Mouse (Mus musculus) limb, embryonic 14.5 days (tissue): Measurements from ENCODE around the gene Exoc6b. TPM values are rescaled to one million over a fixed set of nuclear protein-coding genes. Genes with fewer than 3 reads are reported as not detected.
A peak's percentile ranks its signal among the peaks of the same experiment; 100 is the strongest.

Experiments
- ATAC-seq: fragments of 200-750 bp; cut with Nextera tagmentation; 2 replicates; pipeline ENCODE4 v1.8.0; 2017; ENCODE audit warnings: low read depth, moderate number of reproducible peaks, moderate TSS enrichment; ENCODE audit not compliant: low FRiP score
- DNase-seq: peaks from one replicate; pipeline ENCODE4 v3.0.0-alpha.2; 2015; ENCODE audit warnings: low spot score
- H3K27ac ChIP-seq: fragments of 300-500 bp; sonication (generic); replicated peaks from 2 replicates; pipeline ENCODE4 v1.5.1; 2014; ENCODE audit warnings: low read depth, mild to moderate bottlenecking, low read length, moderate library complexity, mixed read lengths
- H3K27me3 ChIP-seq: fragments of 300-500 bp; sonication (generic); 2 replicates; pipeline ENCODE4 v1.6.1; 2014; ENCODE audit warnings: low read length, mixed read lengths; ENCODE audit not compliant: control insufficient read depth, insufficient read depth
- H3K36me3 ChIP-seq: fragments of 300-500 bp; sonication (generic); 2 replicates; pipeline ENCODE4 v1.6.1; 2014; ENCODE audit warnings: mild to moderate bottlenecking, low read length, moderate library complexity, mixed read lengths; ENCODE audit not compliant: control insufficient read depth, insufficient read depth
- H3K4me1 ChIP-seq: fragments of 300-500 bp; sonication (generic); 2 replicates; pipeline ENCODE4 v1.6.1; 2014; ENCODE audit warnings: antibody characterized with exemption, low read length, mixed read lengths; ENCODE audit not compliant: control insufficient read depth, insufficient read depth
- H3K4me2 ChIP-seq: fragments of 300-500 bp; sonication (generic); replicated peaks from 2 replicates; pipeline ENCODE4 v1.6.1; 2014; ENCODE audit warnings: low read depth, mild to moderate bottlenecking, low read length, moderate library complexity; ENCODE audit not compliant: severe bottlenecking
- H3K4me3 ChIP-seq: fragments of 300-500 bp; sonication (generic); replicated peaks from 2 replicates; pipeline ENCODE4 v1.5.1; 2014; ENCODE audit warnings: low read length
- H3K9ac ChIP-seq: fragments of 300-500 bp; sonication (generic); 2 replicates; pipeline ENCODE4 v1.6.1; 2014; ENCODE audit warnings: mild to moderate bottlenecking, low read depth, low read length, moderate library complexity; ENCODE audit not compliant: severe bottlenecking
- H3K9me3 ChIP-seq: fragments of 300-500 bp; sonication (generic); 2 replicates; pipeline ENCODE4 v1.6.1; 2016; ENCODE audit warnings: low read length; ENCODE audit not compliant: control insufficient read depth
- POLR2A ChIP-seq: fragments of 200-500 bp; IDR thresholded peaks from 2 replicates; pipeline ENCODE4 v1.8.0; 2012; ENCODE audit warnings: inconsistent platforms, mild to moderate bottlenecking, moderate library complexity, borderline replicate concordance; ENCODE audit not compliant: insufficient read depth, insufficient read length; ENCODE audit errors: extremely low read depth
- WGBS: fragments of 180-500 bp; shearing (Covaris S2); extraction: QIAGEN DNeasy Blood & Tissue Kit; methylation state at CpG from one replicate; pipeline ENCODE4 v1.1.7; 2014; 5-methylcytosine and 5-hydroxymethylcytosine counted together
- polyA plus RNA-seq, 2 experiments: library from polyadenylated mRNA; depleted of rRNA in 1 of 2; stranded (reverse) in 1 of 2; unstranded in 1 of 2; fragments of >200 nt; fragmentation: Nextera tagmentation in 1 of 2; extraction: Ambion mirVana in 1 of 2; gene quantifications; 2 replicates each; pipeline versions ENCODE4 v1.2.1 to v1.2.3; 2012 to 2014

The Exoc6b gene
- polyA plus RNA-seq, 2 experiments: 16.1 to 40.7 TPM

DNA sequence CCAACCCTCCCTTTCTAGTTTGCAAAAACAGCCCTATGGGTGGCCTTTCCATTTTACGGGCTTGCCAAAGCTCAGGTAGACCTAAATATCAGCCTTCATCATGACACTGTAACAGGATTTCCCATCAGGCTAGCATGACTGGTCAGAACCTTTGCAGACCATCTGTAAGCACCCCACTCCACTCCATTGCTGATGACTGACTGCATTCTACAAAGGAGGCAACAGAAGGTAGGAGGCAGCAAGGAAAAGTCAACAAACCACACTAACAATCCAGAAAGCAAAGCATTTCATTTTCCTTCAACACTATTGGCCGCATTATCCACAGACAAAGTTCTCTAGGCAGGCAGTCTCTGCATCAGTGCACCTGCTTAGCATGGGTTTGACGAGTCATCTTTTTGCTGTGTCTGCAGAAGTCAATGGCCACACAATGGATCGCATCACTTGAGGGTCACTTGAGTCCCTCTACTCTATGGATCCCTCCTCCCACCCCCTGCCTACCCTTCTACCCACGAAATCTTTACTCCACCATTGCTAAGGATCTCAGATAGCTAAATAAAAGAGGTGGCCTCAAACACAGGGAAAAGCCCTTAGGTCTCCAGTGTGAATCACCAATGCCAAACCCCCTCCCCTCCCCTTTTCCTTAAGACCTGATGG, 323.0 kb downstream of the Exoc6b start:
- H3K36me3 ChIP-seq: no peaks in the 10 kb centered on the region
- no peak overlapping the region for H3K4me2 ChIP-seq
- H3K27me3 ChIP-seq: no peaks in the 10 kb centered on the region
- no peak for TF ChIP-seq POLR2A
- H3K27ac ChIP-seq: no peak overlapping the region
- 95% methylated on average over 5 of the region's 5 CpGs for WGBS
- no peak overlapping the region for H3K4me3 ChIP-seq
- no peaks in the 10 kb centered on the region for H3K4me1 ChIP-seq
- DNase-seq (no peak), ATAC-seq (no peak)
- H3K9ac ChIP-seq: no peak overlapping the region
- no peaks in the 10 kb centered on the region for H3K9me3 ChIP-seq

DNA sequence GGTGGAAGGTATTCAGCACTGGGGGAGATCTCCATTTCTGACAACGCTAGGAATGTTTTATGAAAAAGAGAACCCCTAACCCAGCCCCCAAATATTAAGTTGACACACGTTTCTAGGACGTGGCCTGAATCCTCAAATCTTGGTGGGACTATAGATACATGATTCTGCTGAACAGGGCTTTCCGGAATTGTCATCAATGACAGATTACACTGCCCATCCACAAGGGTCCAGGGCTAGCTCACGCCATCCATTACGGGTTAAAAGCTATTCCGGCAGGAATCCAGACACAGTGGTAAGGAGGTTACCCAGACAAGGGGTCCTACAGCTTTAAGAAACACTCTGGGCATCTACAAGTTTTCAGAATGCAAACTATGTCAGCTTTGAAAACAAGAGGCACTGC, 323.7 kb downstream of the Exoc6b start:
- H3K9ac ChIP-seq: no peak overlapping the region
- no peak for TF ChIP-seq POLR2A
- 89% methylated on average over 7 of the region's 7 CpGs for WGBS

GRCm38 (mm10) chr6:84742227-84742626, 327.1 kb downstream of the Exoc6b start:
- no peaks in the 10 kb centered on the region for H3K4me1 ChIP-seq
- H3K4me2 ChIP-seq: no peak overlapping the region
- DNase-seq (no peak), ATAC-seq (no peak)
- H3K27me3 ChIP-seq: no peaks in the 10 kb centered on the region
- TF ChIP-seq POLR2A: no peak
- H3K27ac ChIP-seq: no peak overlapping the region
- 75% methylated on average over 3 of the region's 3 CpGs for WGBS
- no peak overlapping the region for H3K4me3 ChIP-seq
- H3K9ac ChIP-seq: no peak overlapping the region
- no peaks in the 10 kb centered on the region for H3K9me3 ChIP-seq
- no peaks in the 10 kb centered on the region for H3K36me3 ChIP-seq

More for the DNA sequence above, 323.7 kb downstream of the Exoc6b start:
- Histone ChIP-seq H3K4me2 (no peak overlapping the region), H3K27me3 (no peaks in the 10 kb centered on the region), H3K4me3 (no peak overlapping the region), H3K27ac (no peak overlapping the region), H3K4me1 (no peaks in the 10 kb centered on the region), H3K36me3 (no peaks in the 10 kb centered on the region), H3K9me3 (no peaks in the 10 kb centered on the region)
- ATAC-seq (no peak), DNase-seq (no peak)

GRCm38 (mm10) chr6:84736942-84737341, 332.4 kb downstream of the Exoc6b start:
- 58% methylated on average over 3 of the region's 3 CpGs for WGBS
- Histone ChIP-seq H3K9me3 (no peaks in the 10 kb centered on the region), H3K36me3 (no peaks in the 10 kb centered on the region), H3K4me3 (no peak overlapping the region), H3K9ac (no peak overlapping the region), H3K4me1 (no peaks in the 10 kb centered on the region), H3K27me3 (no peaks in the 10 kb centered on the region), H3K4me2 (no peak overlapping the region), H3K27ac (no peak overlapping the region)
- no peak for TF ChIP-seq POLR2A
- ATAC-seq (no peak), DNase-seq (no peak)

DNA sequence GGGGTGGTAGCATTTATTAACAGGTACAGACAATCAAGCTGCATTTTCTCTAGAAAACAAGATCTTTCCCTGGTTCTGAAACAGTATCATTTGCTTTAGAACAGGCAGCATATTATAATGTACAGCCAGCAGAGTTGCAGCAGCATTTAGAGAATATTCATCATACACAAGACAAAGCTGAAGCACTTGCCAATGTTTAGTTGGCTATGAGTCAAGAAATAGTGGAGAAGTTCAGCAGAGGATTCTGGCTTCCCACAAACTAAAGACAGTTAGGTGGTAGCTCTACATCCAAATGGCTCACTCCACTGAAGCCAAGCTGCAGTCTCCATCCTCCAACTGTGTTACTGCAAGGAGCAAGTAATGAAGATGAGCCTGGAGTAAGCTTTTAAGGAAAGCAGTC, 342.4 kb downstream of the Exoc6b start:
- no peak overlapping the region for H3K27ac ChIP-seq
- H3K4me1 ChIP-seq: no peaks in the 10 kb centered on the region
- peaks cover 10% of the 10 kb centered on the region; the same call in 1 of the 2 replicates for H3K9me3 ChIP-seq
- no peaks in the 10 kb centered on the region for H3K36me3 ChIP-seq
- H3K4me3 ChIP-seq: no peak overlapping the region
- TF ChIP-seq POLR2A: no peak
- no peak overlapping the region for H3K4me2 ChIP-seq
- H3K27me3 ChIP-seq: no peaks in the 10 kb centered on the region
- H3K9ac ChIP-seq: no peak overlapping the region
- ATAC-seq: no peak
- DNase-seq: peak; percentile 10
